Comparison of ENCODE assay signal across 8 mouse cellular contexts in the genomic region with DNA sequence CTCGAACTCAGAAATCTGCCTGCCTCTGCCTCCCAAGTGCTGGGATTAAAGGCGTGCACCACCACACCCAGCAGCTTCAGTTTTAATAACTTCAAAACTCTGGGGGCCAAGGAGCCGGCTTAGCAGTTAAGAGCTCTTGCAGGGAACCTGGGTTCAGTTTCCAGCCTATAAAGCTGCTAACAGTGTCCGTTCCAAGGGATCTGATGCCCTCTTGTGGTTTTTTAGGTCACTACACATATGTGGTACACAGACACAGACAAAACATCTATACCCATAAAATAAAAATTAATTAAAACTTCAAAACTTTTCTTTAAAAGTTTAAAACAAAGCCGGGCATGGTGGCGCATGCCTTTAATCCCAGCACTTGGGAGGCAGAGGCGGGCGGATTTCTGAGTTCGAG. TPM values are rescaled to one million over a fixed set of nuclear protein-coding genes. Genes with fewer than 3 reads are reported as not detected.
DNase-seq lines count a peak whose midpoint lies in the region; ATAC-seq and TF ChIP-seq lines count a peak whose summit lies in the region.

No protein-coding gene starts in this region.

- H3K4me1 ChIP-seq in midbrain, embryonic 11.5 days (ENCODE audit: control insufficient read depth, insufficient read depth, low read length): no peaks in the 10 kb centered on the region
- H3K4me1 ChIP-seq in midbrain, embryonic 15.5 days: no peaks in the 10 kb centered on the region
- H3K4me1 ChIP-seq in hindbrain, postnatal 0 days (ENCODE audit: insufficient read depth, low read length): no peaks in the 10 kb centered on the region
- no peaks in the 10 kb centered on the region for H3K4me1 ChIP-seq in midbrain, postnatal 0 days (ENCODE audit: insufficient read depth, low read length)

- H3K9me3 ChIP-seq in midbrain, embryonic 11.5 days (ENCODE audit: control insufficient read depth, low read length): no peaks in the 10 kb centered on the region
- H3K9me3 ChIP-seq in midbrain, embryonic 15.5 days: no peaks in the 10 kb centered on the region
- H3K9me3 ChIP-seq in hindbrain, postnatal 0 days (ENCODE audit: low read length): no peaks in the 10 kb centered on the region
- H3K9me3 ChIP-seq in midbrain, postnatal 0 days (ENCODE audit: low read length): no peaks in the 10 kb centered on the region

- H3K36me3 ChIP-seq in midbrain, embryonic 11.5 days (ENCODE audit: control insufficient read depth, insufficient read depth, low read length): no peaks in the 10 kb centered on the region
- no peaks in the 10 kb centered on the region for H3K36me3 ChIP-seq in midbrain, embryonic 15.5 days (replicated peaks)
- H3K36me3 ChIP-seq in hindbrain, postnatal 0 days (ENCODE audit: insufficient read depth, low read length): no peaks in the 10 kb centered on the region
- H3K36me3 ChIP-seq in midbrain, postnatal 0 days (ENCODE audit: insufficient read depth, low read length): no peaks in the 10 kb centered on the region

- WGBS in midbrain, embryonic 11.5 days: 48% methylated on average over 9 of the region's 9 CpGs
- WGBS in midbrain, embryonic 15.5 days: 56% methylated on average over 9 of the region's 9 CpGs
- 43% methylated on average over 9 of the region's 9 CpGs for WGBS in hindbrain, postnatal 0 days
- WGBS in midbrain, postnatal 0 days: 37% methylated on average over 8 of the region's 9 CpGs

- peak; percentile 43 for DNase-seq in gastrocnemius, adult 18-20 months (ENCODE audit: low spot score)
- no peak for DNase-seq in gastrocnemius, postnatal 36 days
- peak; percentile 92 for DNase-seq in midbrain, embryonic 11.5 days (ENCODE audit: low spot score, missing footprints)
- peak; percentile 69 for DNase-seq in brain, adult 2 months (ENCODE audit: low read depth, low spot score)
- DNase-seq in hindbrain, postnatal 0 days (ENCODE audit: low spot score): peak; percentile 66
- DNase-seq in midbrain, postnatal 0 days (ENCODE audit: low spot score): peak; percentile 40
- no peak for DNase-seq in spleen, postnatal 4 days (ENCODE audit: low spot score in 2 of 2)

- no peaks in the 10 kb centered on the region for H3K27me3 ChIP-seq in midbrain, embryonic 11.5 days (ENCODE audit: control insufficient read depth, insufficient read depth, low read length)
- no peaks in the 10 kb centered on the region for H3K27me3 ChIP-seq in midbrain, embryonic 15.5 days (replicated peaks)
- no peaks in the 10 kb centered on the region for H3K27me3 ChIP-seq in hindbrain, postnatal 0 days (ENCODE audit: insufficient read depth, low read length)
- H3K27me3 ChIP-seq in midbrain, postnatal 0 days (ENCODE audit: insufficient read depth, low read length): no peaks in the 10 kb centered on the region

- H3K9ac ChIP-seq in midbrain, embryonic 11.5 days (ENCODE audit: low read length): no peak overlapping the region
- no peak overlapping the region for H3K9ac ChIP-seq in midbrain, embryonic 15.5 days
- H3K9ac ChIP-seq in hindbrain, postnatal 0 days (replicated peaks; ENCODE audit: low read length): no peak overlapping the region
- H3K9ac ChIP-seq in midbrain, postnatal 0 days (replicated peaks; ENCODE audit: low read length, poor library complexity, severe bottlenecking): no peak overlapping the region

- no peak overlapping the region for H3K4me3 ChIP-seq in midbrain, embryonic 11.5 days (ENCODE audit: low read depth, low read length)
- no peak overlapping the region for H3K4me3 ChIP-seq in midbrain, embryonic 15.5 days
- no peak overlapping the region for H3K4me3 ChIP-seq in hindbrain, postnatal 0 days (ENCODE audit: low read length)
- no peak overlapping the region for H3K4me3 ChIP-seq in midbrain, postnatal 0 days (ENCODE audit: low read depth, low read length)

- ATAC-seq in midbrain, embryonic 11.5 days (ENCODE audit: low FRiP score): no peak
- ATAC-seq in midbrain, embryonic 15.5 days (replicated peaks): no peak
- 0 out of 2 replicates have a peak, but pooled peaks have one; percentile 29 for ATAC-seq in hindbrain, postnatal 0 days
- no peak for ATAC-seq in midbrain, postnatal 0 days (ENCODE audit: low FRiP score)

- intact Hi-C loops in gastrocnemius, postnatal 36 days (cut with DNase I): loop anchor here (5.0 to 10.0 kb wide), 2 partner anchors 175 to 342 kb away; no protein-coding TSS in a partner anchor

- no peak overlapping the region for H3K27ac ChIP-seq in midbrain, embryonic 11.5 days (ENCODE audit: low read depth, low read length)
- no peak overlapping the region for H3K27ac ChIP-seq in midbrain, embryonic 15.5 days
- no peak overlapping the region for H3K27ac ChIP-seq in hindbrain, postnatal 0 days
- H3K27ac ChIP-seq in midbrain, postnatal 0 days (ENCODE audit: low read depth, low read length): no peak overlapping the region

- no peak overlapping the region for H3K4me2 ChIP-seq in midbrain, embryonic 11.5 days
- no peak overlapping the region for H3K4me2 ChIP-seq in midbrain, embryonic 15.5 days
- H3K4me2 ChIP-seq in hindbrain, postnatal 0 days (ENCODE audit: low read depth, low read length): no peak overlapping the region
- no peak overlapping the region for H3K4me2 ChIP-seq in midbrain, postnatal 0 days (ENCODE audit: low read depth, low read length, poor library complexity, severe bottlenecking)

- TF ChIP-seq CTCF in hindbrain, postnatal 0 days (IDR thresholded peaks at IDR 0.05; ENCODE audit: low read depth): peak; percentile 61
- TF ChIP-seq CTCF in midbrain, postnatal 0 days (IDR thresholded peaks at IDR 0.05): peak; percentile 60

RNA-seq across cellular contexts. Expression of gene Nop56, which starts 27.3 kb away (rescaled TPM):
- 10 to 100 TPM; 23.8 to 29.5 TPM for total RNA-seq in gastrocnemius, adult 18-20 months (2021)
- total RNA-seq in gastrocnemius, postnatal 36 days (2021): 10 to 100 TPM; 24.8 to 32.5 TPM
- 335 and 341 TPM in 2 replicates for polyA plus RNA-seq in midbrain, embryonic 11.5 days (2014; fragmentation: Nextera tagmentation; extraction: Ambion mirVana)
- polyA plus RNA-seq in midbrain, embryonic 15.5 days (2015; fragmentation: Nextera tagmentation; extraction: Ambion mirVana): 237 and 244 TPM in 2 replicates
- total RNA-seq in hindbrain, postnatal 0 days (2014; rRNA removed): 109 and 118 TPM in 2 replicates
- 258 and 268 TPM in 2 replicates for polyA plus RNA-seq in hindbrain, postnatal 0 days (2015; fragmentation: Nextera tagmentation; extraction: Ambion mirVana)
- 104 and 139 TPM in 2 replicates for total RNA-seq in midbrain, postnatal 0 days (2014; rRNA removed)
- 259 and 302 TPM in 2 replicates for polyA plus RNA-seq in midbrain, postnatal 0 days (2015; fragmentation: Nextera tagmentation; extraction: Ambion mirVana)

RNA-seq across cellular contexts. Expression of gene Idh3b, which starts 37.4 kb away (rescaled TPM):
- 100 to 1,000 TPM; 450 to 457 TPM for total RNA-seq in gastrocnemius, adult 18-20 months (2021)
- total RNA-seq in gastrocnemius, postnatal 36 days (2021): 100 to 1,000 TPM; 448 to 491 TPM
- 145 and 150 TPM in 2 replicates for polyA plus RNA-seq in midbrain, embryonic 11.5 days (2014; fragmentation: Nextera tagmentation; extraction: Ambion mirVana)
- 184 and 188 TPM in 2 replicates for polyA plus RNA-seq in midbrain, embryonic 15.5 days (2015; fragmentation: Nextera tagmentation; extraction: Ambion mirVana)
- 158 and 161 TPM in 2 replicates for total RNA-seq in hindbrain, postnatal 0 days (2014; rRNA removed)
- polyA plus RNA-seq in hindbrain, postnatal 0 days (2015; fragmentation: Nextera tagmentation; extraction: Ambion mirVana): 215 TPM in 2 replicates
- total RNA-seq in midbrain, postnatal 0 days (2014; rRNA removed): 141 and 149 TPM in 2 replicates
- polyA plus RNA-seq in midbrain, postnatal 0 days (2015; fragmentation: Nextera tagmentation; extraction: Ambion mirVana): 176 and 194 TPM in 2 replicates

RNA-seq across cellular contexts. Expression of gene Ebf4, which starts 48.1 kb away (rescaled TPM):
- total RNA-seq in gastrocnemius, adult 18-20 months (2021): under 1 TPM; 0.27 to 0.43 TPM
- under 1 TPM; 0.15 to 0.27 TPM for total RNA-seq in gastrocnemius, postnatal 36 days (2021)
- polyA plus RNA-seq in midbrain, embryonic 11.5 days (2014; fragmentation: Nextera tagmentation; extraction: Ambion mirVana): 1.3 and 1.8 TPM in 2 replicates
- polyA plus RNA-seq in midbrain, embryonic 15.5 days (2015; fragmentation: Nextera tagmentation; extraction: Ambion mirVana): 5.8 and 6.3 TPM in 2 replicates
- 18.7 and 19.3 TPM in 2 replicates for total RNA-seq in hindbrain, postnatal 0 days (2014; rRNA removed)
- 5.4 TPM in 2 replicates for polyA plus RNA-seq in hindbrain, postnatal 0 days (2015; fragmentation: Nextera tagmentation; extraction: Ambion mirVana)
- 17.2 and 22.5 TPM in 2 replicates for total RNA-seq in midbrain, postnatal 0 days (2014; rRNA removed)
- polyA plus RNA-seq in midbrain, postnatal 0 days (2015; fragmentation: Nextera tagmentation; extraction: Ambion mirVana): 6.3 and 6.7 TPM in 2 replicates

RNA-seq across cellular contexts. Expression of gene Tmc2, which starts 51.9 kb away (rescaled TPM):
- not detected for total RNA-seq in gastrocnemius, adult 18-20 months (2021)
- not detected for total RNA-seq in gastrocnemius, postnatal 36 days (2021)
- not detected in 2 replicates for polyA plus RNA-seq in midbrain, embryonic 11.5 days (2014; fragmentation: Nextera tagmentation; extraction: Ambion mirVana)
- not detected in 2 replicates for polyA plus RNA-seq in midbrain, embryonic 15.5 days (2015; fragmentation: Nextera tagmentation; extraction: Ambion mirVana)
- total RNA-seq in hindbrain, postnatal 0 days (2014; rRNA removed): not detected in 2 replicates
- not detected in 2 replicates for polyA plus RNA-seq in hindbrain, postnatal 0 days (2015; fragmentation: Nextera tagmentation; extraction: Ambion mirVana)
- total RNA-seq in midbrain, postnatal 0 days (2014; rRNA removed): not detected in 2 replicates
- not detected in 2 replicates for polyA plus RNA-seq in midbrain, postnatal 0 days (2015; fragmentation: Nextera tagmentation; extraction: Ambion mirVana)

Comparison
In these comparisons a context has a peak if more than half of its experiments do, and no peak if none do; other contexts are left out.
1. DNase-seq: peak in gastrocnemius, adult 18-20 months (single experiment), midbrain, embryonic 11.5 days (single experiment), brain, adult 2 months (single experiment), hindbrain, postnatal 0 days (single experiment) and midbrain, postnatal 0 days (single experiment); none in gastrocnemius, postnatal 36 days (0 of 2) and spleen, postnatal 4 days (0 of 2).
2. RNA of gene Ebf4, which starts 48.1 kb away (total RNA-seq): 18.7 to 19.3 TPM in hindbrain, postnatal 0 days and 17.2 to 22.5 TPM in midbrain, postnatal 0 days; 0.27 to 0.43 TPM in gastrocnemius, adult 18-20 months and 0.15 to 0.27 TPM in gastrocnemius, postnatal 36 days; every median in the first group is over 10 times any median in the second.